Mouse (Mus musculus) thymus, postnatal 36 days (tissue): ENCODE results near the gene Dnajb2.
A peak's percentile ranks its signal among the peaks of the same experiment; 100 is the strongest.

Source experiments
- DNase-seq, 2 experiments: peaks; one replicate each; pipeline ENCODE4 v3.0.0; 2022; ENCODE audit warnings: mixed read lengths in 2 of 2

The Dnajb2 gene

DNA sequence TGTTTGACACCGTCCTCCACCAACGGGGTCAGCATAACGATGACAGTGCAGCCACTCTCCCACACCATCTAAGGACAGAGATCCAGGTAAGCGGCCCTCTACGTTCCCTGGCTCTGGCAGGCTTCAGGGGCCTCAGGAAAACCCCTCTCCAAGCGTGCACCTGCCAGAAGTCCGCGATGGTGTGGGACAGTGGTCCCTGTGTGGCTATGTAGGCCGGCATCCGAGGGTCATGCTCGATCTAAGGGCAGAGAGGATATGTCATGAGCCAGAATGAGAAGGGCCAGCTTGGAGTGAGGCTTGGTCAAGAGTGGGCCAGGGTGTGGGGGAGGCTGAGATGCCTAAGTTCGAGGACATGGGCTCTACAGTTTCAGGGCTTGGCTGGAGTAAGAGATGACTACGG lies 16.1 kb downstream of the Dnajb2 start:
- DNase-seq: no peak

DNA sequence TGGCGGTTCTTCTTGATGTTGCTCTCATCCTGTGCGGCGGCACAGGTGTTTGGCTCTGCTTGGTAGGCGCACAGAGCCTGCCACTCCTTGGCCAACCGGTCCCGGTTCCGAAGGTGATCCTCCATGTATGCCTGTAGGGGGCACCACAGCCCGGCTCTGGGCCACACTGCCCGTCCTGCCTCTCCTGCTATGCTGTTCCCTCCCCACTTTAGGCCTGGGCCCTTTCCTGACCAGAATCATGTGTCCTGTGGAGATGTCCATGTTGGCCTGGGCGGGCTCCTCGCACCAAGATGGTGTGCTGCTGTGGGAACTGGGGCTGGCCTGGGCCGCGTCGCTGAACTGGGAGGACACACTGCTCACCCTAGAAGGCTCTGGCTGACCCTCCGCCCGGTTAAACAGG lies 16.8 kb downstream of the Dnajb2 start:
- no peak for DNase-seq

DNA sequence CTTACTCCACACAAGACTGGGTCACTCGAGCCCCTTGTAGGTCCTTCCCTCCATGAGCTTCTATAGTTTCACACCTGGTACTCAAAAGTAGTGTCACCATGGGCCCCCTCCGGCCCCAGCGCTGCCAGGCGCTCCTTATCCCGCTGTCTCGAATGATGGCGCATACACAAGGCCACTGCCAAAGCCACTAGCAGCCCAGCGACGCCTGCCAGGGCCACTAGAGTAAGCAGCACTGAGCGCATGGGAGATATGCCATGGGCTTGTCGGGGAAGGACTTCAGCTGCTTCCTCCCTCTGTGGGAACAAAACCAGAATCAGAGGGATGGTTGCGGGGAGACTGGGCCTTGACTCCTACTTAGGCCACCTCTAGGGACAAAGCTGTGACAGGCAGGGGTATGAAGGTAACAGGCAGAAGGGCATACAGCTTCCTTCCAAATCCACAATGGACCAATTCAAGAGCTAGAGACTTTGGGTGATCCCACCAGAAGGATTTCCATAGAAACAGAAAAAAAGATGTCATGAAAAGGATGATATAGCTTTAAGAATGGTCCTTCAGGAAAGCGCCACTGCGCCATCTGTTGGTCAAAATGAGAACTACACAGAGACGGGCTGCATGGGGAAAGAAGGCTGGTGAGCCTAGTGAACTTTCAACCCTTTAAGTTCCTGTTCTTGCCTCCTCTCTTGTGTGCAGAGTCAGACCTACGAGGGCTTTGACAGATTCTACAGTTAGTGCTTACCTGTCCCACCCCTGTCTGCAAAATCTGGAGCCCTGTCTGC lies 17.8 kb downstream of the Dnajb2 start:
- DNase-seq: peak; percentile 77 to 86

DNA sequence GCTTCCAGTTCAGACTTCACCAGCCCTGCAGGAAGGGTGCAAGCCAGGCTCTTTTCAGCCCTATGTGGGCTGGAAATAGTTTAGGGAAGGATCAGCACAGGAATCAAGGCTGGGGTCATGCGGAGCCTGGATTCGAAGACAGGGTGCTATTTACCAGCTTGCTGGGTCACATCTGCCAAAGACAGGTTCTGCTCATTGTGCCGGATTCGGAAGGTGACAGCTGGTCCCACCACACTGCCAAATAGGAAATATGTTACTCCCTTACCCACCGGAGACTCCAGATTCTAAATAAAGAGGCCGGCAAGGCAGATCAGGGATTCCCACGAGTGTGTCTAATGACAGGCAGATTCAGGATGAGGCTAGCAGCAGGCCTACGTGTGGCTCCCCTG lies 18.4 kb downstream of the Dnajb2 start:
- no peak for DNase-seq

DNA sequence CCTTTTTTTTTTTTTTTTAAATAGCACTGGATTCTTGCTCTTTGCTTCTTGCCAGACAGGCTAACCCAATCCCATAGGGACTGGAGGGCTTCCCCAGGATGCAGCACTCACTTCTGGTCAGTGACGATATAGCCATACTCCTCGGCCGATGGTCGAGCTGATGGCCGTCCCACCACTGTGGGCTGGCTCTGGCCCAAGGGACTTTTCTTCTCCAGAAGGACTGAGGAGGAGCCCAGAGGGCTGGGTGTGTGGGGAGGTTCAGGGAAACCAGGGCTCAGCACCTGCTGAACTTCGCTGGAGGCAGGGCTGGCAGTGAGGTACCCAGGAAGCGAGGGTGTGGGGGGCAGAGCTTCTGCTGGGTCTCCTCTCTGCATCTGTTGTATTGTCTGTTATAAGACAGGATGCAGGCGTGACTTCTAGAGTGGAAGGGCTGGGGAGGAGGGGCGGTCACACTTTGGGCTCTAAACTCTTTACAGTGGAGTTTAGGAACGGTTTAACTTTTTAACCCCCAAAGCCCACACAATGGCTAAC lies 19.4 kb downstream of the Dnajb2 start:
- DNase-seq: peak; percentile 60 to 78

DNA sequence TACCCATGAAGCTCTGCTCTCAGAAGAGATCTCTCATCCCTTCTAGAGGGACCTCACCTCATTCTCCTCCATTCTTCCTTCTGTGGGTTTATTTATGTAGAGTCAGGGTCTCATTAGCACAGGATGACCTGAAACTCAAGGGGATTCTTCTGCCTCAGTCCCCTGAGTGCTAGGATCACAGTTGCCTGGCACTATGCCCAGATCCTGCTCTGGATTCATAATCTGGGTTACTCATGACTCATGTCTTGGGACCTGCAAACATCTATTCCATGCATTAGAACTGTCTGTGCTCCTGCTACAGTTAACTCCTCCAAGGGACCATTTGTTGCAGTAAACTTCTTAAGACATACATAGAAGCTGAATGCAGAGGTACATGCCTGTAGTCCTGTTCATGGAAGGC lies 25.1 kb downstream of the Dnajb2 start:
- DNase-seq: no peak

DNA sequence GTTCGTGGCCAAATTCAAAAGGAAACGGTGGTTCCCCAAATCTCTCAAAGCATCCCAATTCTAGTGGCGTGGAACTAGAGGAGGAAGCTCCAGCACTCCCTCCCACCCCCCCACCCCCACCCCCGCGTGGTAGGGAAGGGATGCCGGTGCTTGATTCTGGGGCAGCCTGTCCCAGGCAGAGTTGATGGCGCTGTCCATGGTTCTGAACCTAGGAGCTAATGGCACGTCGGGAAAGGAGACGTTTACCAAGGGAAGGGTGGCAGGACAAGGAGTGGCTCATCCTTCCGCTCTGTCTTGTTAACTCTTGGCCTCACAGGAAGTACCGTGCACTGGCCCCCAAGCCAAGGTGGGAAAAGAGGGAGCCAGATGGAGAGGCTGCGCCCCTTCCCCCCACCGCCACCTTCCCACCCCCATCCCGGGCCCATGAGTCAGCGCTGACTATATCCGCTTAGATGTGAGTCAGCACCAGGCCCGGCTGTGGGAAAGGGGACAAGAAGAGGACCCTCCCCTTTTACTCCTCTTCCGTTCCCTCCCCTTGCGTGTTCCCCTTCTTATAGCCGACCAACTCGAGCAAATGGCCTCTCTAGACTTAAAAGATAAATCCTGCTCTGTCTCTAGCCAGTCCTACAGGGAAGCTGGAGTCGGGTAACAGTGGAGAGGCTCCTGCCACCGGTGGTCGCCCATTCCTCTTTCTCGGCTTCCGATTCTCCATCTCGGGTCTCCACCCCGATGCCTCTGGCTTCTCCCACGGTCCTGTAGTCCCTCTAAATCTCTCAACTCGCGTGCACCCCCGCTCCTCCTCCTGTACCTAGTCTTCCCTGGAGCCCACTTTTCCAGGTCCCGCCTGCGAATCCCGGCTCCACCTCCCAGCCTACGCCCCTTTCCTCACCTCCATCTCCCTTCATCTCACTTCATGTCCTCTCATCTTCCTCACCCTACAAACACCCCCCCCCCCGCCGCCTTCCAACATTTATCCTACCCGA lies 27.1 kb downstream of the Dnajb2 start:
- DNase-seq: peak; percentile 41 to 48

DNA sequence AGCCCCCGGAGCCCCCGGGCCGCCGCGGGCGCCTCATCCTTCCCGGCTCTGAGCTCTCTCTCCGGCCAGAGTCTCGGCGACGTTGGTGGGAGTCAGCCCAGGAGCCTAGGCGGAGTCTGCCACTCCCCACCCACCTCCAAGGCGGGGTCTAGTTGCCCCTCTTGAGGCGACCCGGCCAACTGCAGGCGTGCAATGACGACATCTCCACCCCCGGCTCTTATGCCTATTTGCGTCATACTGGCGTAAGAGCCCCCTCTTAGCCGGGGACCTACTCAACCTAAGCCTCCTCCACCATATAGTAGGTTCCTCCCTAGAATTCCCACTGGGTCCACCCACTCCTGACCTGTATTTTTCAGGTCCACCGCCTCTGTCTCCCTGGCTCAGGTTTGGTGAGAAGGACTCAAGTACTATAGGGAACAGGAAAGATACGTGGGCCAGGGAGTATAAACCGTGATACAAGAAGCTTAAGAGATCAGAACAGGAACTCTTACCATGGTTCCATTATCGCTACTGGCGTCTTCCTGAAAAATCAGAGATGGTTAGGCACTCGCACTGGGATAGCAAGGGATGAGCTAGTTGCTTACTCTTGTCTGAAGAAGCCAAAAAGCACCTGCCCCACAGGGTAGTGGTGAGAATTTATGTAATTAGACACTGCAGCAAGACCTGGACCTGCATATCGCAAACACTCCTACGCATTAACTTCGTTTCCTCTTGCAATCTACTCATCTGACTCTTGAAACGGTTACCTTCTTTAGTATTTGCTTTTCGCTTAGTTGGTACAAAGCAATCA lies 28.1 kb downstream of the Dnajb2 start, which contains the start of gene Ptprn:
Ptprn (minus strand) TSS at position 412 of the 790 bp plus-strand sequence.
- DNase-seq: peak in 1 of 2 experiments; percentile 9

DNA sequence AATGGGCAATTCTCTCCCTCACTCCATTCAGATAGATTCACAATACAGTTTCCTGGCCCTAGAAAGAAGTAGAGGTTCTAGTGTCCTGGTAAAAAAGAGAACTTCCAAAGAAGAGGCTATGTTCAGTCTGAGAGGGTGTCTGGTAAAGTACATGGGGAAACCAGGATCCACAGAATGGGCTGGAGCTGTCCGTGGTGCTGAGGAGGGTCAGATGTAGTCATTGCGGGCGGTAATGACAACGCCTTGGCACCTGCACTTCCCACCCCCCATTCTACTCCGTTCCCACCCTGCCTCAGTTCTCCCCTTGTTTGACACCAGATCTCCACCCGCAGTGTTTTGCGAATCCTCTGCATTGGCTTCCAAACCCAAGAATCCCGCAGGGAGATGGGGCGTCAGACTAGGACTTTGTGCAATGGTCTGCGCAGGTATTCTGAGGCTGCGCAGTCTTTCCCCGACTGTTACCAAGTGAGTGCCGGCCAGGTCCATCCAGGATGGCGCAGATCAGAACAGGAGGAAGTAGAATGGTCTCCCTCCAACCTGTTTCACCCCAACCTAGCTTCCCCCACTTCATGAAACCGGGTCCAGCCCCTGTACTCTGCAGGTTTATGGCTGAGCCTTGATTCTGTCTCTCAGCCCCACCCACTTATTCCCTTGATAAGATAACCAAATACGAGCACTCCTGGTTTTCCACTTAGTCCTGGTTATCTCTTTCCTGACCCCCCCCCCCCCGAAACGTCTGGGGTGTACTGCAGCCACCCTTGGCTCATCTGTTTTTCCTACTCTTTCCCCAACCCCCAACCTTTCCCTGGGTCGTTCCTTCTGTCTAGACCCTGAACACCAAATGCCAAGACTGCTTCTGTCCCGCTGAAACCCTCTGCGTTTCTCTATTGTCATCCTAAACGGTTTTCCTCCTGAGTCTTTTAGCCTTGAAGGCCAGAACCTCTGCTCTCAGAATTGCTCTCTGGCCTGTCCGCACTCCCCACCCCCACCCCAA lies 41.3 kb downstream of the Dnajb2 start:
- peak; percentile 12 to 28 for DNase-seq

DNA sequence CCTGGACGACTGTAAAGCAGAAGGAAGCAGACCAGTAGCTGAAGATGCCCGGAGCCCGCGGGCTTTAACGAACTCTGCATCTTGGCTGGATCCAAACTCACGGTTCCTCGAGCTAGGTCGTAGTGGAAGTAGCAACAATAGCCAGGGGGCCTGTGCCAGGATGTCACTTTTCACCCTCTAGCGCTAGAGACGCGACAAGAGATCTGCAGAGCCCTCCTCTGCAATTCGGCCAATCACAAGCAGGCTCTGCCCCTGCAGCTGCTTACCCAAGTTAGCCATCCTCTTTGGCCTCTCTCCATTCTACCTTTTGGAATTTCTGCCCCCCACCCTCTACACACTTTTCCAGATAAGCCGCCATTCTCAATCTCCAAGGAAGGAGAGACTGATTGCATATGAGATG lies 42.0 kb downstream of the Dnajb2 start, which contains the start of gene Resp18:
Resp18 (minus strand) TSS at position 188 of the 400 bp plus-strand sequence.
- no peak for DNase-seq

DNA sequence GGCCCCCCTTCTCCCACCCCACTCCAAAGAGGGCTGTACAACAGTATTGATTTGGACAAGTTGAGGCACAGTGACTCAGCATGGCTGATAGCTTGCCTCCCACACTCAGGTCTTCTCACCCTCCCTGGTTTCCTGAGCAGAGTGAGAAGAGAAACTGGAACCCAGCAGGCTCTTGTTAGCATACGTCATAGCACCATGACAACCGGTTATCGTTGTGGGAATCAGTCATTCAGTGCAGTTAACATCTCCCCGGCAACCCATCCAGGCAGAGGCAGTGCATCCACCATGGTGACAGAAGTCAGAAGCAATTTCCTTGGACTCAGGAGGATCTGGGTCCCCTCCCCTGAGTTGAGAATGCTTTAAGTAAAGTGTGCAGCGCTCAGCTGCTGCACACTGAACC lies 46.8 kb downstream of the Dnajb2 start:
- DNase-seq: no peak

DNA sequence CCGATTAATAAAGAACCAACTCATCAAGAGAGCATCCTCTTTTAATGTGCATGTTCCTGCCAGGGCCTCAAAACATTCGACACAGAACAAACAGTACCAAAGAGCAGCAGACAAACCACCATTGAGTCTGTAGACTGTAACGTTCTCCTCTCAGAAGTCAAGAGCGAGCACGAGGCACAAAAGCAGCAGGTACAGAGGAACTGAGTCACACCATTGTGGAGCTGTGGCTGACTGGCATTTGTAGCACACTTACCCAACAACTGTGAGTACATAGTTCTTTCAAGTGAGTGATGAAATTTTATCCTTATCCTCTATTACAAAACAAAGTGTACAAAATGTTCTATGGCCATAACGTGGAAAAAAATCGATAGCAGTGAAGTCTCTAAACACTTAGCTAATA lies 48.7 kb downstream of the Dnajb2 start:
- no peak for DNase-seq

DNA sequence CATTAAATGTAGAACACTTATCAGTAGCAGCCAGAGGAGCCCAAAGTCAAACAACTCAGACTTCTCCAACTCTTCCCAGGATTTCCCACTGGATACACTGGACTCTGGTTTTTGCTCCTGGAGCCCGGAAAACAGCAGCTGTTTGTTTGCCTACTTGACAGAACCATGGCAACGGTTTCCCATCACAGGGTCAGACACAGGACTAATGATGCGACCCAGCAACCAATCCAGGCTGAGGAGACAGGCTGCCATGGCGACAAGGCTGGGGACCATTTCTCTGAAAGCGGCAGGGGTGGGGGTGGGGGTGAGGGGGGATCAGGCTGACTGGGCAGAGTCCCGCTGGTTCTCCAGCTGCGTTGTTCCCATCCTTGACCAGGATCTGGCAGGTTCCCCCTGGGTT lies 53.2 kb downstream of the Dnajb2 start:
- DNase-seq: no peak

DNA sequence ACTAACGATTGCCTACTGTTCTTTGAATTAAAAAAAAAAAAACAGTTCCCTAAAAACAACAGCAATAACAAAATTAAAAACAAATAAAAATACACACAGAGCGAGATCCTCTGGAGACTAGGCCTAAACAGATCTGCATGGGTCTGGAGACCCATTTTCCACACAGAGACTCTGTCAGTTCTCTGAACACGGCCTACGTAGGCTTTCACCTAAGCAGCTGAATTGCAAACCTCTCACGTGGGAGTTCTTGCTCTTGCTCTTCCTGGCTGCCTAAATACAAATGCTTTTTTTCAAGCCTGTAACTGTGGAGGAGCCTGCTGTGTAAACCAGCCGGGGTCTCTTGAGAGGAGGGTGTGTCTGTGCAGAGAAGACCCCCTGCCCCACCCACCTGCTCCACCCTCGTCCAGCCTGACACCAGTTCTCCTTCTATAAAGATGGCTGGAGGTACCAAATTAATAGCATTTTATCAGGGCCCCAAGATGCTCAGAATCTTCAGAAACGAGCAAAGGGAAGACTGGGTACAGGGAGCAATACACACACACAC lies 53.8 kb downstream of the Dnajb2 start:
- DNase-seq: no peak

DNA sequence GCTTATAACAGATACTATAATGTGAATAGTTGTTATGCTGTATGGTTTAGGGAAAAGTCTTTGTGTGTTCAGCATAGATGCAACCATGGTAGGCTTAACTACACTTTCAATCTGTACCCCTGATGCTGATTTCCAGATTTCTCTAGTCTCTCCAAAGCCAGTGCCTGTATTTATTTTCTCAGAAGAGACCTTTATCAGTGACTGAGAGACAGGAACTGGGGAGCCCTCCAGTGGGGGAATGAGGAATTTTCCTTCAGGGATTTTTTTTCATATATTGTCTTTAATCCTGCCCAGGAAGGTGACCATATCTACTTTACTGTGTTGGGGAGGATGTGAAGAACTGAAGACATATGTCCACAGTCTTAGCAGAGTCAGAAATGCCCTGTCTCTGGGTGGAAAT lies 54.4 kb downstream of the Dnajb2 start:
- DNase-seq: no peak

DNA sequence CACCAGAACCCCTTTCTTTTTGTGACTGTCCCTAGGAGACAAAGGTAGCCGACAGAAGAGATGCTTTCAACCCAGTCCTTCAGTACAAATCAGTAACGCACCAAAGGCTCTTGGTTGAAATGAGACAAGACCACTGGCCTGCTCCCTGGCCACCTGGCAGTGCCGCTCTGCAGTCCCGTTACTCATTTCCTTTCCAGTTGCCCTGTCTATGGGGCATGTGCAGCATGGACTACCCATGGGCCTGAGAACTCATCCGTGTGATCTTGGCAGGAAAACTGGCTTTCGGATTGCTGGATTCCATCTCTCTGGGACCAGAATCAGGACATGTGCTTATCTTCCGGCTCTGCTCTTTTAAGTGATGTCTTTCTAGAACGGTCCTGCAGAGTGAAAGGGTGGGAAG lies 55.1 kb downstream of the Dnajb2 start:
- DNase-seq: no peak

DNA sequence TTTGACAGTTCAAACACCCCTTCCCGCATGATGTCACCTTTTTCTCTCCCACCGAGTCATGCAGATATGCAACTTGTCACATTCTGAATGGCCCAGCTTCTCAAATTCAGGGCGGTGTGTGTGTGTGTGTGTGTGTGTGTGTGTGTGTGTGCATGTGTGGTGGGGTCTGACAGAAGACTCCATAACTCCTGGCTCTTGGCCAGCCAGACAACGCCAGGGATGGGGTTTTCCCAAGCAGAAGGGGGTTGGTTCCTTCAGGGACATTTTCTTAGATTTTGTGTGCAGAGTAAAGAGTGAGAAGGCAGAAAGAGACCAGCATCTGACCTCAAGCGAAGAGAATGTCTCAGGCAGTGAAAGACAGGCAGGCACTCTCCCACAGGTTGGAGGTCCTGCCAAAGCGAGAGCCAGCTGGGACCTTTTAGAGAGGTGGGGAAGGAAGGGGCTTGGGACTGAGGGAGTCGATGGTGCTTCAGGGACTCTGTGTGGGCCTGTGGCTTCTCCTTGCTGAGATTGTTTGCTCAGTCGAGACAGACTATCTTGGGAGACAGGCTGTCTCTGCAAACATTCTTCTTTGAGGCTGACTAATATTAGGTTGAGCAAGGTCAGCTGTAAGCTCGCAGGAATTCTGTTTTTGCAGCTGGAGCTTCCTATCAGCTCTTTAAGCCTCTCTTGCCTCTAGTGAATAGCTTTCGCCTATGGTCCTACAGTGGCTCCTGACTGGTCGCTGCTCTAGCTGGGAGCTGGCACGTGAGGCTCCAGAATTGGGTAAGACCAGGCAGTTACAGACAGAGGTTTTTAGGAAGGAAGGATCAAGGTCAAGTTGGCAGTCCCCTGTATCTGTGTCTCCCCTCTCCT lies 56.5 kb downstream of the Dnajb2 start:
- DNase-seq: no peak

DNA sequence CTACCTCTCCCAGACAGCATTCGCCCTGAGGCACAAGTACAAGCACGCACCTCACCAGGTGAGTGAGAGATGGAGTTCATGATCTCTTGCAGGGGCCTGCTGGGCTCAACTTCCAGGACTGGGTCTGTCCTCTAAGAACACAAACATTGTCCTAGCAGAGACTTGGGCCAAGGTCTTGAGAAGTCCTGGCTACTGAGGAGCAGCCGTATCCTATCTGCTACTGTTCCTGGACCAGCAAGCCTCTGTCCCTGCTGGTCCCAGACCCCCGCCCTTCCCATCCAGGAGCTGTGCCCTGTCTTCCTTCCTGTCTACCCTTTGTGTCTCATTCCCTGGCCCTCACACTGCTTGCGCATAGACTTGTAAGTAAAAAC lies 57.1 kb downstream of the Dnajb2 start:
- no peak for DNase-seq

DNA sequence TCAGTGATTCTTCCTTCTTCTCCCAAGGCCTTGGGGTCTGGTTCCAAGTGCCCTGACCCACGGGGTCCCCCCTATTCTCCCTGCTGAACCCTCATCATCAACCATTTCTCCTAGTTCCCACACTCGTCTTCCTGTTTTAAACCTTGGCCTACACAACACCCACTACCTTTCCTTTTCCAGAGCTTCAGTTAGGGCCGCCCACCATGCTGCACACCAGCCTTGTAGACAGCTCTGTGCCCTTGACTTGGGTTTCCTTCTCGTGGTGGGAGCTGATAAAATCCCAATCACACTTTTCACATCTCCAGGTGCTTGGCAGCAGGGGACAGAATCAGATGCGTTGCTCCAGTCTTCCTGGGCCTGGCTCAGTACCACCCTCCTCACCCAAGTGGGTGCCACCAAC lies 58.1 kb downstream of the Dnajb2 start:
- DNase-seq: no peak
